Mouse (Mus musculus): ENCODE measurements around the gene Olfr983. TPM values are rescaled to one million over a fixed set of nuclear protein-coding genes. Genes with fewer than 3 reads are reported as not detected.

The Olfr983 gene
- not detected for total RNA-seq (2022)

- no peak for DNase-seq (ENCODE audit: low spot score in 2 of 2)
Observed at GRCm38 (mm10) chr9:40093495-40093894, at the start of gene Olfr983. Olfr983 (minus strand) TSS chr9:40093595.

- no peak for DNase-seq (ENCODE audit: low spot score in 2 of 2)
Observed at GRCm38 (mm10) chr9:40141544-40141943, 48.1 kb upstream of the Olfr983 start.

- DNase-seq (ENCODE audit: low spot score in 2 of 2) = no peak
Observed at GRCm38 (mm10) chr9:40139484-40139883, 46.1 kb upstream of the Olfr983 start.

- DNase-seq (ENCODE audit: low spot score in 2 of 2) = no peak
Observed at GRCm38 (mm10) chr9:40136987-40137688, 43.7 kb upstream of the Olfr983 start.

GRCm38 (mm10) chr9:40130556-40130955, 37.2 kb upstream of the Olfr983 start:
- DNase-seq (ENCODE audit: low spot score in 2 of 2) = no peak

- DNase-seq (ENCODE audit: low spot score in 2 of 2) = no peak
Observed at GRCm38 (mm10) chr9:40130084-40130483, 36.7 kb upstream of the Olfr983 start, which contains the start of gene Olfr985. Olfr985 (minus strand) TSS chr9:40130184.

- no peak for DNase-seq (ENCODE audit: low spot score in 2 of 2)
Observed at GRCm38 (mm10) chr9:40117287-40117659, 23.9 kb upstream of the Olfr983 start.

- peak; percentile 32 to 45 for DNase-seq (ENCODE audit: low spot score in 2 of 2)
Observed at GRCm38 (mm10) chr9:40116645-40117286, 23.4 kb upstream of the Olfr983 start.

- DNase-seq (ENCODE audit: low spot score in 2 of 2) = no peak
Observed at GRCm38 (mm10) chr9:40114106-40114505, 20.7 kb upstream of the Olfr983 start, which contains the start of gene Olfr984. Olfr984 (minus strand) TSS chr9:40114206.

GRCm38 (mm10) chr9:40094769-40095168, 1.4 kb upstream of the Olfr983 start:
- no peak for DNase-seq (ENCODE audit: low spot score in 2 of 2)

- DNase-seq (ENCODE audit: low spot score in 2 of 2) = no peak
Observed at GRCm38 (mm10) chr9:40073529-40073928, 19.9 kb downstream of the Olfr983 start, which contains the start of gene Olfr982. Olfr982 (plus strand) TSS chr9:40073829.

GRCm38 (mm10) chr9:40050138-40050537, 43.3 kb downstream of the Olfr983 start:
- no peak for DNase-seq (ENCODE audit: low spot score in 2 of 2)

Other genes starting within 250 kb of the Olfr983 start
- gene Olfr972, start 227.2 kb downstream of the Olfr983 start, total RNA-seq (2022) = not detected
- not detected for gene Olfr229, start 186.3 kb downstream of the Olfr983 start, total RNA-seq (2022)
- gene Olfr974, start 156.1 kb downstream of the Olfr983 start, total RNA-seq (2022) = not detected
- gene Olfr975, start 141.5 kb downstream of the Olfr983 start, total RNA-seq (2022) = not detected
- not detected for gene Olfr976, start 132.5 kb downstream of the Olfr983 start, total RNA-seq (2022)
- not detected for gene Olfr978, start 101.5 kb downstream of the Olfr983 start, total RNA-seq (2022)
- gene Olfr979, start 90.1 kb downstream of the Olfr983 start, total RNA-seq (2022) = not detected
- not detected for gene Olfr980, start 84.0 kb downstream of the Olfr983 start, total RNA-seq (2022)
- not detected for gene Olfr981, start 72.1 kb downstream of the Olfr983 start, total RNA-seq (2022)
- gene Olfr982, start 19.8 kb downstream of the Olfr983 start, total RNA-seq (2022) = not detected
- gene Olfr984, start 20.6 kb upstream of the Olfr983 start, total RNA-seq (2022) = not detected
- not detected for gene Olfr985, start 36.6 kb upstream of the Olfr983 start, total RNA-seq (2022)
- not detected for gene Tmem225, start 54.5 kb upstream of the Olfr983 start, total RNA-seq (2022)
- gene Olfr986, start 87.3 kb upstream of the Olfr983 start, total RNA-seq (2022) = not detected
- gene Zfp202, start 98.7 kb upstream of the Olfr983 start, total RNA-seq (2022) = 1 to 10 TPM; 1.6 to 2.1 (median 1.8) TPM
- 1 to 10 TPM in 1 of 4 experiments, under 1 TPM in 3; 0.70 to 1.7 (median 0.97) TPM for gene Scn3b, start 175.6 kb upstream of the Olfr983 start, total RNA-seq (2022)

Measured in gastrocnemius, adult 8-10 months (tissue).